Mouse (Mus musculus) heart, embryonic 12.5 days (tissue): ENCODE results near the gene Rfc4. TPM values are rescaled to one million over a fixed set of nuclear protein-coding genes. Genes with fewer than 3 reads are reported as not detected.
"Not testable (repeated sequence)": the region's sequence is repeated elsewhere in the genome, so short reads cannot be mapped to it uniquely, and the experiment has no call there.

Experiments used
- ATAC-seq: fragments of 200-750 bp; cut with Nextera tagmentation; 2 replicates; pipeline ENCODE4 v1.8.0; 2017; ENCODE audit warnings: moderate TSS enrichment, moderate library complexity; ENCODE audit not compliant: insufficient number of reproducible peaks, low FRiP score
- H3K27ac ChIP-seq: fragments of 300-500 bp; sonication (generic); 2 replicates; pipeline ENCODE4 v1.5.1; 2016; ENCODE audit warnings: mild to moderate bottlenecking, moderate library complexity; ENCODE audit not compliant: poor library complexity, severe bottlenecking
- H3K27me3 ChIP-seq: fragments of 300-500 bp; sonication (generic); replicated peaks from 2 replicates; pipeline ENCODE4 v1.6.1; 2016; ENCODE audit warnings: mild to moderate bottlenecking, moderate library complexity
- H3K36me3 ChIP-seq: fragments of 300-500 bp; sonication (generic); 2 replicates; pipeline ENCODE4 v1.6.1; 2016; ENCODE audit warnings: mild to moderate bottlenecking, moderate library complexity
- H3K4me1 ChIP-seq: fragments of 300-500 bp; sonication (generic); replicated peaks from 2 replicates; pipeline ENCODE4 v1.6.1; 2016; ENCODE audit warnings: mild to moderate bottlenecking
- H3K4me2 ChIP-seq: fragments of 300-500 bp; sonication (generic); 2 replicates; pipeline ENCODE4 v1.6.1; 2016; ENCODE audit warnings: mild to moderate bottlenecking, moderate library complexity
- H3K4me3 ChIP-seq: fragments of 300-500 bp; sonication (generic); 2 replicates; pipeline ENCODE4 v1.5.1; 2016; ENCODE audit warnings: mild to moderate bottlenecking
- H3K9ac ChIP-seq: fragments of 300-500 bp; sonication (generic); 2 replicates; pipeline ENCODE4 v1.6.1; 2016; ENCODE audit warnings: mild to moderate bottlenecking, moderate library complexity
- H3K9me3 ChIP-seq: fragments of 300-500 bp; sonication (generic); replicated peaks from 2 replicates; pipeline ENCODE4 v1.6.1; 2016; ENCODE audit warnings: mild to moderate bottlenecking, moderate library complexity
- WGBS: fragments of 180-500 bp; shearing (Covaris S2); methylation state at CpG from one replicate; pipeline ENCODE4 v1.1.7; 2016; 5-methylcytosine and 5-hydroxymethylcytosine counted together
- microRNA-seq: library from miRNA; unstranded; fragments of <30 nt; microRNA quantifications from one replicate; pipeline ENCODE4, GENCODE M21; 2017
- polyA plus RNA-seq: library from polyadenylated mRNA; unstranded; fragments of >200 nt; fragmentation: Nextera tagmentation; extraction: Ambion mirVana; gene quantifications from 2 replicates; pipeline ENCODE4 v1.2.1, GENCODE M21; 2016

The Rfc4 gene
- polyA plus RNA-seq, 1 experiment from 2014 or later = 106 TPM

DNA sequence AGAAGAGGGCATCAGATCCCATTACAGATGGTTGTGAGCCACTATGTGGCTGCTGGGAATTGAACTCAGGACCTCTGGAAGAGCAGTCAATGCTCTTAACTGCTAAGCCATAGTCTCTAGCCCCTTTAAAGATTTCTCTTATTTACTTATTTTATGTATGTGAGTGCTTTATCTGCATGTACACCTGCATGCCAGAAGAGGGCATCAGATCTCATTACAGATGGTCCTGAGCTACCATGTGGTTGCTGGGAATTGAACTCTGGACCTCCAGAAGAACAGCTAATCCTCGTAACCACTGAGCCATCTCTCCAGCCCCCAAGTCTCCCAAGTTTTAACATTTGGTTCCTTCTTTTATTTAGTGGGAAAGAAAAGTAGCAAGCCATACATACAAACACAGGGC is 39.0 kb downstream of the Rfc4 start:
- 87% methylated on average over 1 of the region's 1 CpGs for WGBS
- not testable (repeated sequence) for H3K27me3 ChIP-seq, H3K9me3 ChIP-seq, ATAC-seq, H3K4me3 ChIP-seq, H3K4me1 ChIP-seq, H3K27ac ChIP-seq, H3K9ac ChIP-seq, H3K36me3 ChIP-seq, H3K4me2 ChIP-seq

DNA sequence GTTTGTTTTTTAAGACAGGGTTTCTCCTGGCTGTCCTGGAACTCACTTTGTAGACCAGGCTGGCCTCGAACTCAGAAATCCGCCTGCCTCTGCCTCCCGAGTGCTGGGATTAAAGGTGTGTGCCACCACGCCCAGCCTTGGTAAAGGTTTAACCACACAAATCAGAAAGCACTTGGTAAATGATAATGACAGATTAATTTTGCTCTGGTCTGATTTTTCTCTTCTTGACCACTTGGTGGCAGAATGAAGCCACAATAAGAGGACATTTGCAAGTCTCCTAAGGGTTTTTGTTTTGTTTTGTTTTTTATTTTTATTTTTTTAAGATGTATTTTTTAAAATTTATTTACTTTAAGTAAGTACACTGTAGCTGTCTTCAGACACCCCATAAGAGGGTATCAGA is 39.8 kb downstream of the Rfc4 start:
- ATAC-seq, H3K27me3 ChIP-seq, H3K4me2 ChIP-seq, H3K9me3 ChIP-seq, H3K36me3 ChIP-seq, H3K4me3 ChIP-seq, H3K27ac ChIP-seq, H3K9ac ChIP-seq, H3K4me1 ChIP-seq: not testable (repeated sequence)
- WGBS = 56% methylated on average over 4 of the region's 4 CpGs

DNA sequence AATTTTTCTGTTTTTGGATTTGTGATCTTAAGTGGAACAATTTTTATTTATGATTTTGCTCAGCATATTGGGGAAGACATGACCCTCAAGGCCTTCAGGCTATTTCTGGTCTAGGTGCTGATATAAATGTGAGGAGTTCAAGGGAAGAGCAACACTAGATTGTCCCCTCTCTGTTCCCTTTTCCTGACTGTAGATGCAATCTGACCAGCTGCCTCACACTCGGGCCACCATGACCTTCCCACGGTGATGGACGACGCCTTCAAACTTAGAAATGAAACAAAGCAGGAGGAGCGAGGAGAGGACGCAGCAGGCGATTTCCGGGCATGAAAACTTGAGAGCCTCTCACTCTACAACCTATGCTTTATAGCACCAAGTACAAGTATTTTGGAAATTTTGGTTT is 40.4 kb downstream of the Rfc4 start:
- H3K9ac ChIP-seq, H3K4me2 ChIP-seq, H3K4me1 ChIP-seq: not testable (repeated sequence)

DNA sequence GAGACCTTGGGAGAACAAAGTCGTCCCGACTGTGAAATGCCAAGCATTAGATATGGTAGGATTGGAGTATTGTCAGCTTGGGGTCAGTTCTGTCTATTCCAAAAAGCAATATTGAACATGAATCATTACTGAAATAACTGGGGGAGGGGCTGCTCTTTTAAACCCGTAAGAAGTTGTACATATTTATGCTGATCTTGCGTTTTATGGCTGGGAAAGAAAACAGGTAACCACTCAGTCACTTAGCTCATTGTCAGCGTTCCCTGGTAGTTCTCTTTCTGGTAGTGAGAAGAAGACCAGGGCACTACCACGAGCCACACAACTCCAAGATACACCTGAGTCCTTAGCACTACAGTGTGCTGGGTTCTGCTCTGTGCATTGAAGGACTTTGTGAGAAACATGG is 50.0 kb downstream of the Rfc4 start:
- H3K4me1 ChIP-seq, ATAC-seq, H3K27ac ChIP-seq, H3K36me3 ChIP-seq, H3K4me2 ChIP-seq, H3K9ac ChIP-seq, H3K4me3 ChIP-seq, H3K27me3 ChIP-seq, H3K9me3 ChIP-seq: not testable (repeated sequence)
- WGBS = 83% methylated on average over 6 of the region's 6 CpGs

More for the DNA sequence above, 40.4 kb downstream of the Rfc4 start:
- WGBS = 64% methylated on average over 8 of the region's 8 CpGs
- H3K36me3 ChIP-seq, H3K9me3 ChIP-seq, H3K27ac ChIP-seq, H3K27me3 ChIP-seq, H3K4me3 ChIP-seq, ATAC-seq: not testable (repeated sequence)

Small RNAs within 50 kb of the gene (microRNA-seq; reads per million reads assigned to microRNA genes)
- not detected for gene Gm49346

Other genes starting within 250 kb of the Rfc4 start
- gene Ahsg, start 236.5 kb downstream of the Rfc4 start, polyA plus RNA-seq = 1.5 and 2.5 TPM in 2 replicates
- gene Fetub, start 209.4 kb downstream of the Rfc4 start, polyA plus RNA-seq = not detected in 2 replicates
- not detected in 2 replicates for gene Hrg, start 176.7 kb downstream of the Rfc4 start, polyA plus RNA-seq
- gene Kng2, start 98.3 kb downstream of the Rfc4 start, polyA plus RNA-seq = 0.34 and 0.42 TPM in 2 replicates
- gene Kng1, start 69.9 kb downstream of the Rfc4 start, polyA plus RNA-seq = 0.83 and 1.6 TPM in 2 replicates
- gene Eif4a2, start 20.3 kb downstream of the Rfc4 start, polyA plus RNA-seq = 195 and 209 TPM in 2 replicates
- gene Adipoq, start 18.8 kb upstream of the Rfc4 start, polyA plus RNA-seq = 0.18 TPM in 1 of 2 replicates, not detected in the other
- gene St6gal1, start 97.0 kb upstream of the Rfc4 start, polyA plus RNA-seq = 18.9 and 21.9 TPM in 2 replicates